Mouse (Mus musculus) adrenal gland, postnatal 10 days (tissue): Measurements from ENCODE around the gene Olah. TPM values are rescaled to one million over a fixed set of nuclear protein-coding genes. Genes with fewer than 3 reads are reported as not detected.
A peak's percentile ranks its signal among the peaks of the same experiment; 100 is the strongest.

Experiments used
- DNase-seq: peaks from one replicate; pipeline ENCODE4 v3.0.0; 2021; ENCODE audit warnings: mixed read lengths
- total RNA-seq, 2 experiments: library from RNA; stranded (reverse); gene quantifications; 2 replicates each; pipeline ENCODE4 v1.2.3; 2021

The Olah gene
- total RNA-seq, 2 experiments from 2014 or later, result 0.24 TPM; not detected in 1

GRCm38 (mm10) chr2:3348919-3349318 is 48.1 kb downstream of the Olah start:
- peak; percentile 16 for DNase-seq

GRCm38 (mm10) chr2:3348422-3348821 is 48.6 kb downstream of the Olah start:
- no peak for DNase-seq

GRCm38 (mm10) chr2:3335611-3336301 is 61.3 kb downstream of the Olah start, which contains the start of gene Acbd7:
Gene Acbd7 (plus strand): TSS chr2:3336168.
- peak; percentile 81 for DNase-seq

- no peak for DNase-seq
Observed at GRCm38 (mm10) chr2:3333761-3334160, 63.2 kb downstream of the Olah start.

GRCm38 (mm10) chr2:3332484-3333242 is 64.3 kb downstream of the Olah start, which contains the start of gene Rpp38:
Gene Rpp38 (minus strand): TSS chr2:3332643.
- peak; percentile 97 for DNase-seq

- no peak for DNase-seq
Observed at GRCm38 (mm10) chr2:3332056-3332455, 65.0 kb downstream of the Olah start.

GRCm38 (mm10) chr2:3331071-3331703 is 65.8 kb downstream of the Olah start:
- no peak for DNase-seq

- peak; percentile 84 for DNase-seq
Observed at GRCm38 (mm10) chr2:3327351-3327750, 69.7 kb downstream of the Olah start.

- DNase-seq, result no peak
Observed at GRCm38 (mm10) chr2:3326547-3326946, 70.5 kb downstream of the Olah start.

GRCm38 (mm10) chr2:3324381-3325130 is 72.5 kb downstream of the Olah start:
- no peak for DNase-seq

GRCm38 (mm10) chr2:3323132-3323531 is 73.9 kb downstream of the Olah start:
- no peak for DNase-seq

- DNase-seq, result peak; percentile 83
Observed at GRCm38 (mm10) chr2:3305426-3306025, 91.5 kb downstream of the Olah start.

- DNase-seq, result no peak
Observed at GRCm38 (mm10) chr2:3295826-3296225, 101.2 kb downstream of the Olah start.

GRCm38 (mm10) chr2:3292170-3292569 is 104.8 kb downstream of the Olah start:
- DNase-seq, result no peak

Other genes with a start within 250 kb of the Olah start
- gene Nmt2, start 113.0 kb downstream of the Olah start, total RNA-seq, result 10 to 100 TPM; 49.0 to 55.3 TPM
- 10 to 100 TPM in 1 of 2 experiments, 1 to 10 TPM in 1; 9.6 to 16.8 TPM for gene Rpp38, start 64.6 kb downstream of the Olah start, total RNA-seq
- under 1 TPM in 1 of 2 experiments, not detected in 1; 0.64 TPM for gene Acbd7, start 61.0 kb downstream of the Olah start, total RNA-seq
- gene Meig1, start 25.4 kb upstream of the Olah start, total RNA-seq, result under 1 TPM; 0.73 to 0.99 TPM
- gene Dclre1c, start 26.9 kb upstream of the Olah start, total RNA-seq, result 1 to 10 TPM; 6.1 to 8.7 TPM
- gene Suv39h2, start 77.8 kb upstream of the Olah start, total RNA-seq, result 1 to 10 TPM; 1.8 to 2.4 TPM
- 1 to 10 TPM; 2.3 to 4.0 TPM for gene Gm45902, start 115.6 kb upstream of the Olah start, total RNA-seq
- gene Hspa14, start 115.6 kb upstream of the Olah start, total RNA-seq, result 10 to 100 TPM; 38.9 to 50.3 TPM
- gene Cdnf, start 115.8 kb upstream of the Olah start, total RNA-seq, result 1 to 10 TPM; 2.3 to 3.3 TPM
- 10 to 100 TPM; 22.9 to 36.9 TPM for gene Fam107b, start 173.3 kb upstream of the Olah start, total RNA-seq